Mouse (Mus musculus): ENCODE data around the gene Adam23.
"Not testable (repeated sequence)": the region's sequence is repeated elsewhere in the genome, so short reads cannot be mapped to it uniquely, and the experiment has no call there.

Adam23 gene

DNA sequence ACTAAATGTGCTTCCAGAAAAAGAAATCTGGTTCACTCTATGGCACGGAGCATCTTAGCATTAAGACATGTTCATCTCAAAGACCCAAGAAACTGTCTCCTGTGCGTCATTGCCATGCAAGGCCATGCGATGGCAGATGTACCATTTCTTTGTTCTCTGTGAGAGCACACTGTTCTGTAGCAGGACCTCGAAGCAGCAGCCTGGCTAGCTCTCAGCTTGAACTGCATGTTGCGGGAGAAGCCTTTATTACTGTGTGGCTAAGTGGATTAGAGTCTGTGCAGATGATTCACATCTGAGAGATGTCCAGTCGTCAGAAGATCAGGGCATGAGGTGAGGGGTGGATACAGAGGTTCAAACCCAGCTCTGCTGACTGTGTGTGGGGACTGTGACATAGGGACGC lies 141.2 kb downstream of the Adam23 start:
- no peak for DNase-seq (ENCODE audit: low spot score)

DNA sequence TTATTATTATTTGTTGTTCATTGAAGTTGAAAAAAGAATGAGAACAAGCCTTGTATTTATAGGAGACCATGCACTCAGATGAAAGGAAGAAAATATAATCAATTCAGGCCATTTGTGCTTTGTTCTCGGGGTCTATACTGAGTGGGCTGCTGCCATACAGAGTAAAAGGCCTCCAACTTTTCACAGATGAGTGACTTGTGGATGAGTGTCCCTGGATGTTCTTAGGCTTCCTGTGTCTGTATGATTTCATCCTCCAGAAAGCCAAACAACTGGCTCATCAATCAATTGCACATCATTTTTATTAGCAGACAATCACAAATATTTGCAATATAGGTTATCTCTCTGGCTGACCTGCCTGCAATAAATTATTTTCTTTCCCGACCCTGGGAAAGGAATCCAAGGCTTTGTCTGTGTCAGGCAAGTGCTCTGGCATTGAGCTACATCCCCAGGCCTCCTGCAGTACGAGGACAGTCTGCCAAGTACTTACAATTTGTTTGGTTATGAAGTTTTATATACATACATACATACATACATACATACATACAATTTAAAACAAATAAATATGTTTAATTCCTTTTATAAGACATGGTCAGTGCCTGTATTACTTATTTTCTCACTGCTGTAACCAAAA lies 158.3 kb downstream of the Adam23 start:
- DNase-seq (ENCODE audit: low spot score), result no peak

DNA sequence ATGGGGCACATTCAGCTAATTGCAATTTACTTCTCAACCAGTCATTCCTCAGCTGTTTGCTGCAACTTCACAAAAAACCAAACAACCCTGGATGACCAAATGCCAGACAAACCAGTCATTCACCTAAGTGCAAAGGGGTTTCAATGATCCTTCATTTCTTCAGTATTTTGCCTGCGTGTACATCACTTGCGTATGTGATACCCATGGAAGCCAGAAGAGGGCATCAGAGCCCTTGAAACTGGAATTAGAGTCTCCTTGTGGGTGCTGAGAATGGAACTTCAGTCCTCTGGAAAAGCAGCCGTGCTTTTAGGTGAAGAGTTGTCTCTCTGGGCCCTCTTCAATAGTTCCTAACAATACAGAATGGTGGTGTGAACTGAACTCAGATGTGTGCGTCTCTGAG lies 163.9 kb downstream of the Adam23 start:
- DNase-seq (ENCODE audit: low spot score), result no peak

DNA sequence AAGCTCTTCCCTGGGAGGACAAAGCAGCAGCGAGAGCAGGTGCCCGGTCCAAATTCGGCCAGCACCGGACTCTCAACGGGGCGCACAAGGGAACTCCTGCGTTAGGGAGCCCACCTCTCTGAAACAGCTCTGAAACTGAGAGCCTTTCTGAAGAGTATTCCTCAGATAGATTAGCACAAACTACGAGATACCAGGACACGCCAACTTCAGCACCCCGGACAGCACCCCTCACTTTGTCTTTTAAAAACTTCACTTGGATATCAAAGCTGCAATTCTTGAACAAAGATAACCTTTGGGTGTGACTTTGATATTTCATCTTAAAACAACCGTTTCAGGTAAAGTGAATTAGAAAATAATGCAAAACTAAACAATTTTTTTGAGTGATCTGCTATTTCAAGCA lies 168.9 kb downstream of the Adam23 start:
- peak; percentile 43 for DNase-seq (ENCODE audit: low spot score)

DNA sequence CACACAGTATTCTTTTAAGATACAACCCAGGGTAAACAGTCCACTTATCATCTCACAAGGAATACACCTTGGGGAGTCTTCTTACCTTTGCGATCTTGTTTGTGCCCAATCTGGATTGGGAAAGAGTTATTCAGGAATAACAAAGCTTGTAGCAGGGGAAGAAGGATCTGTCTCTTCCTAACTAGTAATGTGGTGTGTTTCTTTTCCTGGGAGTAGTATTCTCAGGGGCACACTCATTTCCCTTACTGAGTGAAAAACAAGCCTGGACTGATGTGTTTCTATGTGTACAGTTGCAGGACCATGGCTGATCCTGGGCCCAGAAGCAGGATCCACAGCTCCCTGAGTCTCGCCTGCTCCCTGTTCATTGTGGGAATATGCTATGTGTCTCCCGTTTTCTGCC lies 170.0 kb downstream of the Adam23 start, which contains the start of gene Gm39653:
TSS of gene Gm39653 (plus strand) at position 301 of the 400 bp plus-strand sequence.
- no peak for DNase-seq (ENCODE audit: low spot score)

DNA sequence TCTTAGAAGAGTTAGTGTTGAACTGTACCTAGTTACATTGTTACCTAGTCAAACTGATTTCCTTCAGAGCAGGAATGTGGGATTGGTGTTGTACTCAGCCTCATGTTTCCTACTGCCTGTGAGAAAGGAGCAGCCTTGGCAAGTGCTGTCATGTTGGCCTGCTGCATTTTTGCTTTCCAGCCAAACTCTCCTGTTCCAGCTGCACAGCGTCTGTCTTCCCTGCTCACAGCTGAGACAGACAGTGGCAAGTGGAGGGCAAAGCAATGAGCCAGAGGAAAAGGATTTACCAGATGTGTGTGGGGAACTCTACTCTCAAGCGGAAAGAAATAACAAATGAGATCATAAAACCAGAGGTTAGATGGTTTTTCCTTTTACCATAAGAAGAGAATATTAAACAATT lies 182.5 kb downstream of the Adam23 start:
- DNase-seq (ENCODE audit: low spot score), result no peak

DNA sequence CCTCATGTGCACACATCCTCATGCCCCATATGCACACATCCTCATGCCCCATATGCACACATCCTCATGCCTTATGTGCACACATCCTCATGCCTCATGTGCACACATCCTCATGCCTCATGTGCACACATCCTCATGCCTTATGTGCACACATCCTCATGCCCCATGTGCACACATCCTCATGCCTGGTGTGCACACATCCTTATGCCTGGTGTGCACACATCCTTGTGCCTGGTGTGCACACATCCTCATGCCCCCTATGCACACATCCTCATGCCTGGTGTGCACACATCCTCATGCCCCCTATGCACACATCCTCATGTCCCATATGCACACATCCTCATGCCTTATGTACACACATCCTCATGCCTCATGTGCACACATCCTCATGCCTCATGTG lies 184.7 kb downstream of the Adam23 start:
- DNase-seq (ENCODE audit: low spot score), result not testable (repeated sequence)

DNA sequence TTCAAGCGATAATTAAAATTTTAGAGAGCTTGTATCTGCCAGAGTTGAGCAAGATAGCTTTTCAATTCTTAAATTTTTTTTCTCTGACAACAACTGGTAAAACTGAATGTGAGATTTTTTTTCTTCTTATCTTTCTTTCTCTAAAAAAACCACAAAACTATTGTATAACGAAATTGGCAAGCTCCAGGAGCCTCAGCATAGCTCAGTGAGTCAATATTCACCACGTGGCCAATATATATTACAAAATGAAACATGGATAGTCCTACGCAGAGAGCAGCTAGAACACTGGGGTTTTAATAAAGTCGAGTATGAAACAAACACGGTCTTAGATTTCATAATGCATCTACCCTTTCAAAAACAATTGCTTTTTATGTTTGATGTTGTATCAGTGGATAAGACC lies 194.2 kb downstream of the Adam23 start:
- no peak for DNase-seq (ENCODE audit: low spot score)

Data from urinary bladder, postnatal 14 days (tissue).